Mouse (Mus musculus): ENCODE measurements around the gene Slc6a8. TPM values are rescaled to one million over a fixed set of nuclear protein-coding genes. Genes with fewer than 3 reads are reported as not detected.
A peak's percentile ranks its signal among the peaks of the same experiment; 100 is the strongest.

Slc6a8 gene
- 8.9 and 9.5 TPM in 2 replicates for polyA plus RNA-seq (2014; fragmentation: Nextera tagmentation; extraction: Ambion mirVana)

- H3K27me3 ChIP-seq (ENCODE audit: control insufficient read depth, insufficient read depth, low read length), result no peaks in the 10 kb centered on the region
- H3K9me3 ChIP-seq (ENCODE audit: control insufficient read depth, low read length), result no peaks in the 10 kb centered on the region
- peak within 1 kb of the TSS; percentile 68 for H3K4me2 ChIP-seq (ENCODE audit: low read length)
- 0 out of 2 replicates have a peak, but pooled peaks cover 3% of the 10 kb centered on the region for H3K36me3 ChIP-seq (ENCODE audit: control insufficient read depth, insufficient read depth, low read length)
- H3K4me1 ChIP-seq (ENCODE audit: control insufficient read depth, insufficient read depth, low read length), result peaks cover 3% of the 10 kb centered on the region; the same call in 1 of the 2 replicates
- WGBS, result 21% methylated on average over 50 of the region's 72 CpGs
- peak within 1 kb of the TSS; percentile 67 for H3K9ac ChIP-seq (replicated peaks; ENCODE audit: low read length)
- ATAC-seq (ENCODE audit: low FRiP score, low TSS enrichment) (peak; percentile 71), DNase-seq (peak; percentile 85)
- H3K4me3 ChIP-seq (replicated peaks; ENCODE audit: low read depth, low read length), result peak within 1 kb of the TSS; percentile 53
- peak within 1 kb of the TSS; percentile 60 for H3K27ac ChIP-seq (replicated peaks; ENCODE audit: low read depth, low read length)
Measured at GRCm38 (mm10) chrX:73672879-73673618, at the start of gene Slc6a8. Slc6a8 (plus strand) TSS chrX:73673150.

GRCm38 (mm10) chrX:73626981-73627380 is 46.0 kb upstream of the Slc6a8 start:
- ATAC-seq (ENCODE audit: low FRiP score, low TSS enrichment) (no peak), DNase-seq (no peak)
- Histone ChIP-seq H3K4me1 (ENCODE audit: control insufficient read depth, insufficient read depth, low read length) (no peaks in the 10 kb centered on the region), H3K4me3 (replicated peaks; ENCODE audit: low read depth, low read length) (no peak overlapping the region), H3K9me3 (ENCODE audit: control insufficient read depth, low read length) (no peaks in the 10 kb centered on the region), H3K27me3 (ENCODE audit: control insufficient read depth, insufficient read depth, low read length) (no peaks in the 10 kb centered on the region), H3K4me2 (ENCODE audit: low read length) (no peak overlapping the region), H3K27ac (replicated peaks; ENCODE audit: low read depth, low read length) (no peak overlapping the region), H3K36me3 (ENCODE audit: control insufficient read depth, insufficient read depth, low read length) (no peaks in the 10 kb centered on the region), H3K9ac (replicated peaks; ENCODE audit: low read length) (no peak overlapping the region)

- Histone ChIP-seq H3K4me3 (replicated peaks; ENCODE audit: low read depth, low read length) (no peak overlapping the region; the same call in 1 of the 2 replicates), H3K36me3 (ENCODE audit: control insufficient read depth, insufficient read depth, low read length) (no peaks in the 10 kb centered on the region), H3K9me3 (ENCODE audit: control insufficient read depth, low read length) (no peaks in the 10 kb centered on the region), H3K4me2 (ENCODE audit: low read length) (peak overlapping the region; percentile 39), H3K27me3 (ENCODE audit: control insufficient read depth, insufficient read depth, low read length) (peaks cover 12% of the 10 kb centered on the region), H3K27ac (replicated peaks; ENCODE audit: low read depth, low read length) (no peak overlapping the region), H3K4me1 (ENCODE audit: control insufficient read depth, insufficient read depth, low read length) (no peaks in the 10 kb centered on the region), H3K9ac (replicated peaks; ENCODE audit: low read length) (no peak overlapping the region)
- DNase-seq (peak; percentile 44), ATAC-seq (ENCODE audit: low FRiP score, low TSS enrichment) (no peak)
- WGBS, result 26% methylated on average over 17 of the region's 19 CpGs
Measured at GRCm38 (mm10) chrX:73635425-73635824, 37.5 kb upstream of the Slc6a8 start.

GRCm38 (mm10) chrX:73637415-73637814 is 35.5 kb upstream of the Slc6a8 start:
- Histone ChIP-seq H3K36me3 (ENCODE audit: control insufficient read depth, insufficient read depth, low read length) (no peaks in the 10 kb centered on the region), H3K4me3 (replicated peaks; ENCODE audit: low read depth, low read length) (peak overlapping the region; percentile 32), H3K27ac (replicated peaks; ENCODE audit: low read depth, low read length) (no peak overlapping the region), H3K9me3 (ENCODE audit: control insufficient read depth, low read length) (no peaks in the 10 kb centered on the region), H3K4me2 (ENCODE audit: low read length) (peak overlapping the region; percentile 58), H3K4me1 (ENCODE audit: control insufficient read depth, insufficient read depth, low read length) (no peaks in the 10 kb centered on the region), H3K27me3 (ENCODE audit: control insufficient read depth, insufficient read depth, low read length) (peaks cover 18% of the 10 kb centered on the region), H3K9ac (replicated peaks; ENCODE audit: low read length) (no peak overlapping the region; the same call in 1 of the 2 replicates)
- 21% methylated on average over 19 of the region's 19 CpGs for WGBS
- DNase-seq (peak; percentile 2), ATAC-seq (ENCODE audit: low FRiP score, low TSS enrichment) (no peak)

GRCm38 (mm10) chrX:73639255-73639675 is 33.7 kb upstream of the Slc6a8 start, which contains the start of gene Dusp9:
Dusp9 (plus strand) TSS chrX:73639419.
- peak; percentile 63; the same call in 1 of the 2 replicates for ATAC-seq (ENCODE audit: low FRiP score, low TSS enrichment)
- no peak within 1 kb of the TSS for H3K27ac ChIP-seq (replicated peaks; ENCODE audit: low read depth, low read length)
- DNase-seq, result peak; percentile 51
- H3K4me2 ChIP-seq (ENCODE audit: low read length), result peak within 1 kb of the TSS; percentile 53
- 20% methylated on average over 28 of the region's 28 CpGs for WGBS
- H3K36me3 ChIP-seq (ENCODE audit: control insufficient read depth, insufficient read depth, low read length), result no peaks in the 10 kb centered on the region
- no peaks in the 10 kb centered on the region for H3K9me3 ChIP-seq (ENCODE audit: control insufficient read depth, low read length)
- H3K27me3 ChIP-seq (ENCODE audit: control insufficient read depth, insufficient read depth, low read length), result peaks cover 18% of the 10 kb centered on the region
- no peak within 1 kb of the TSS; the same call in 1 of the 2 replicates for H3K9ac ChIP-seq (replicated peaks; ENCODE audit: low read length)
- H3K4me1 ChIP-seq (ENCODE audit: control insufficient read depth, insufficient read depth, low read length), result no peaks in the 10 kb centered on the region
- peak within 1 kb of the TSS; percentile 23 for H3K4me3 ChIP-seq (replicated peaks; ENCODE audit: low read depth, low read length)

GRCm38 (mm10) chrX:73639901-73640469 is 33.0 kb upstream of the Slc6a8 start:
- no peaks in the 10 kb centered on the region for H3K9me3 ChIP-seq (ENCODE audit: control insufficient read depth, low read length)
- H3K27me3 ChIP-seq (ENCODE audit: control insufficient read depth, insufficient read depth, low read length), result peaks cover 18% of the 10 kb centered on the region
- H3K36me3 ChIP-seq (ENCODE audit: control insufficient read depth, insufficient read depth, low read length), result no peaks in the 10 kb centered on the region
- peak overlapping the region; percentile 53 for H3K4me2 ChIP-seq (ENCODE audit: low read length)
- WGBS, result 20% methylated on average over 41 of the region's 41 CpGs
- ATAC-seq (ENCODE audit: low FRiP score, low TSS enrichment), result 0 out of 2 replicates have a peak, but pooled peaks have one; percentile 40
- DNase-seq, result peak; percentile 40
- peak overlapping the region; percentile 23 for H3K4me3 ChIP-seq (replicated peaks; ENCODE audit: low read depth, low read length)
- H3K9ac ChIP-seq (replicated peaks; ENCODE audit: low read length), result no peak overlapping the region
- H3K4me1 ChIP-seq (ENCODE audit: control insufficient read depth, insufficient read depth, low read length), result no peaks in the 10 kb centered on the region
- no peak overlapping the region for H3K27ac ChIP-seq (replicated peaks; ENCODE audit: low read depth, low read length)

GRCm38 (mm10) chrX:73645121-73645520 is 27.8 kb upstream of the Slc6a8 start:
- H3K27me3 ChIP-seq (ENCODE audit: control insufficient read depth, insufficient read depth, low read length), result peaks cover 5% of the 10 kb centered on the region; the same call in 1 of the 2 replicates
- WGBS, result 33% methylated on average over 4 of the region's 4 CpGs
- H3K4me2 ChIP-seq (ENCODE audit: low read length), result no peak overlapping the region
- DNase-seq, result no peak
- no peak overlapping the region for H3K27ac ChIP-seq (replicated peaks; ENCODE audit: low read depth, low read length)
- H3K4me1 ChIP-seq (ENCODE audit: control insufficient read depth, insufficient read depth, low read length), result no peaks in the 10 kb centered on the region
- no peak overlapping the region for H3K4me3 ChIP-seq (replicated peaks; ENCODE audit: low read depth, low read length)
- no peak for ATAC-seq (ENCODE audit: low FRiP score, low TSS enrichment)
- H3K9ac ChIP-seq (replicated peaks; ENCODE audit: low read length), result no peak overlapping the region
- H3K9me3 ChIP-seq (ENCODE audit: control insufficient read depth, low read length), result no peaks in the 10 kb centered on the region
- H3K36me3 ChIP-seq (ENCODE audit: control insufficient read depth, insufficient read depth, low read length), result no peaks in the 10 kb centered on the region

- Histone ChIP-seq H3K27ac (replicated peaks; ENCODE audit: low read depth, low read length) (no peak overlapping the region), H3K4me3 (replicated peaks; ENCODE audit: low read depth, low read length) (no peak overlapping the region), H3K9ac (replicated peaks; ENCODE audit: low read length) (no peak overlapping the region), H3K9me3 (ENCODE audit: control insufficient read depth, low read length) (no peaks in the 10 kb centered on the region), H3K27me3 (ENCODE audit: control insufficient read depth, insufficient read depth, low read length) (no peaks in the 10 kb centered on the region), H3K36me3 (ENCODE audit: control insufficient read depth, insufficient read depth, low read length) (no peaks in the 10 kb centered on the region), H3K4me2 (ENCODE audit: low read length) (no peak overlapping the region), H3K4me1 (ENCODE audit: control insufficient read depth, insufficient read depth, low read length) (no peaks in the 10 kb centered on the region)
- ATAC-seq (ENCODE audit: low FRiP score, low TSS enrichment), result no peak
- 80% methylated on average over 3 of the region's 3 CpGs for WGBS
- DNase-seq, result no peak
Measured at GRCm38 (mm10) chrX:73650869-73651268, 22.1 kb upstream of the Slc6a8 start.

All from midbrain, embryonic 14.5 days (tissue).